In genomic region chr8:94532000-94532399, GRCm38 (mm10) we compare ENCODE assay signal across 8 mouse cellular contexts. TPM values are rescaled to one million over a fixed set of nuclear protein-coding genes. Genes with fewer than 3 reads are reported as not detected.
DNase-seq lines count a peak whose midpoint lies in the region; ATAC-seq lines count a peak whose summit lies in the region.

No protein-coding gene starts in this region.

- ATAC-seq in heart, embryonic 12.5 days (ENCODE audit: insufficient number of reproducible peaks, low FRiP score): no peak
- no peak for ATAC-seq in hindbrain, embryonic 12.5 days (ENCODE audit: low FRiP score)
- peak; percentile 43; the same call in 1 of the 2 replicates for ATAC-seq in midbrain, embryonic 15.5 days (replicated peaks)
- no peak for ATAC-seq in CD4-positive, CD25-positive, alpha-beta regulatory T cell, adult 4 months

- 3% methylated on average over 8 of the region's 8 CpGs for WGBS in heart, embryonic 12.5 days
- WGBS in hindbrain, embryonic 12.5 days: 2% methylated on average over 8 of the region's 8 CpGs
- 2% methylated on average over 8 of the region's 8 CpGs for WGBS in midbrain, embryonic 15.5 days

- no peaks in the 10 kb centered on the region for H3K9me3 ChIP-seq in heart, embryonic 12.5 days (replicated peaks)
- no peaks in the 10 kb centered on the region for H3K9me3 ChIP-seq in hindbrain, embryonic 12.5 days (replicated peaks)
- no peaks in the 10 kb centered on the region for H3K9me3 ChIP-seq in midbrain, embryonic 15.5 days

- peaks cover 44% of the 10 kb centered on the region for H3K27me3 ChIP-seq in heart, embryonic 12.5 days (replicated peaks)
- H3K27me3 ChIP-seq in hindbrain, embryonic 12.5 days: peaks cover 56% of the 10 kb centered on the region
- H3K27me3 ChIP-seq in midbrain, embryonic 15.5 days (replicated peaks): peaks cover 12% of the 10 kb centered on the region

- no peaks in the 10 kb centered on the region for H3K36me3 ChIP-seq in heart, embryonic 12.5 days
- H3K36me3 ChIP-seq in hindbrain, embryonic 12.5 days: no peaks in the 10 kb centered on the region
- no peaks in the 10 kb centered on the region for H3K36me3 ChIP-seq in midbrain, embryonic 15.5 days (replicated peaks)

- peak overlapping the region; percentile 78; the same call in 1 of the 2 replicates for H3K9ac ChIP-seq in heart, embryonic 12.5 days
- no peak overlapping the region; the same call in 1 of the 2 replicates for H3K9ac ChIP-seq in hindbrain, embryonic 12.5 days
- H3K9ac ChIP-seq in midbrain, embryonic 15.5 days: 0 out of 2 replicates have a peak overlapping the region, but pooled peaks have one; percentile 58

- H3K4me1 ChIP-seq in heart, embryonic 12.5 days (replicated peaks): peaks cover 31% of the 10 kb centered on the region
- H3K4me1 ChIP-seq in hindbrain, embryonic 12.5 days: peaks cover 27% of the 10 kb centered on the region
- peaks cover 20% of the 10 kb centered on the region for H3K4me1 ChIP-seq in midbrain, embryonic 15.5 days

- H3K27ac ChIP-seq in heart, embryonic 12.5 days (ENCODE audit: poor library complexity, severe bottlenecking): no peak overlapping the region
- no peak overlapping the region for H3K27ac ChIP-seq in hindbrain, embryonic 12.5 days
- peak overlapping the region; percentile 16 for H3K27ac ChIP-seq in midbrain, embryonic 15.5 days

- DNase-seq in heart, adult 18-20 months: no peak
- DNase-seq in adipocyte (ENCODE audit: low spot score): peak; percentile 21
- DNase-seq in kidney, postnatal 36 days: no peak
- no peak for DNase-seq in cerebellum, postnatal 10 days

- H3K4me3 ChIP-seq in heart, embryonic 12.5 days: peak overlapping the region; percentile 72
- peak overlapping the region; percentile 57; the same call in 1 of the 2 replicates for H3K4me3 ChIP-seq in hindbrain, embryonic 12.5 days
- peak overlapping the region; percentile 56 for H3K4me3 ChIP-seq in midbrain, embryonic 15.5 days

- H3K4me2 ChIP-seq in heart, embryonic 12.5 days: peak overlapping the region; percentile 86
- peak overlapping the region; percentile 91 for H3K4me2 ChIP-seq in hindbrain, embryonic 12.5 days (replicated peaks)
- peak overlapping the region; percentile 97 for H3K4me2 ChIP-seq in midbrain, embryonic 15.5 days

RNA-seq across cellular contexts. Expression of gene Cpne2, which starts 0.8 kb away (rescaled TPM):
- 7.0 and 7.7 TPM in 2 replicates for polyA plus RNA-seq in heart, embryonic 12.5 days (2016; fragmentation: Nextera tagmentation; extraction: Ambion mirVana)
- 1 to 10 TPM; 3.8 to 3.9 TPM for total RNA-seq in heart, adult 18-20 months (2021)
- polyA plus RNA-seq in hindbrain, embryonic 12.5 days (2016; fragmentation: Nextera tagmentation; extraction: Ambion mirVana): 10.4 and 11.9 TPM in 2 replicates
- polyA plus RNA-seq in midbrain, embryonic 15.5 days (2015; fragmentation: Nextera tagmentation; extraction: Ambion mirVana): 15.2 and 18.8 TPM in 2 replicates
- polyA plus RNA-seq in CD4-positive, CD25-positive, alpha-beta regulatory T cell, adult 4 months (2017; shearing (Covaris generic)): under 1 TPM; 0.39 to 0.92 TPM
